Comparison of ENCODE assay signal across 10 mouse cellular contexts in the genomic region with DNA sequence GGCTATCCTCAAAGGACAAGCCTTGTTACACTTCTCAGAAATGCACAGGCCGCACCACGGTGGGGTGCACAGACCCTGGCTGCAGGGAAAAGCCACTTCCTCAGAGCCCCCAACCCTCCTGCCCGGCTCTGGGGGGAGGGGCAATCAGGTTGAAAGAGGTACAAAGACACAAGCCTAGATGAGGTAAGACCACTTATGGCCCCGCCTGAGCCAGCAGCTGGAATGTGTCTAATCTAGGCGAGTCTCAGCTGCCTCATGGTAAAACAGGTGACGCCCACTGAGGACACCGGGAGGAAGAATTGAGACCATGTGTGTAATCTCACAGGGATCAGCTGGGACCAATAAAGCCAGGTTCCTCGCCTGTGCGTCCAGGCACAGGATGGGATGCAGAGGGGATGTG. TPM values are rescaled to one million over a fixed set of nuclear protein-coding genes. Genes with fewer than 3 reads are reported as not detected.
DNase-seq lines count a peak whose midpoint lies in the region; ATAC-seq and TF ChIP-seq lines count a peak whose summit lies in the region.
"Had no signal": no experiment of that assay in that cellular context is flagged by ENCODE, and none has a peak within 500 bp of the region (broad histone marks: within the 10 kb centered on the region; RNA-seq: fewer than 3 reads in every experiment).

No protein-coding gene starts in this region.

- no peaks in the 10 kb centered on the region; the same call in 1 of the 2 replicates for H3K27me3 ChIP-seq in hindbrain, embryonic 10.5 days (ENCODE audit: insufficient read depth, poor library complexity, severe bottlenecking)
- no peaks in the 10 kb centered on the region for H3K27me3 ChIP-seq in hindbrain, embryonic 16.5 days (replicated peaks; ENCODE audit: control insufficient read depth, insufficient read depth, low read length)
- H3K27me3 ChIP-seq in midbrain, postnatal 0 days (ENCODE audit: insufficient read depth, low read length), result no peaks in the 10 kb centered on the region
- H3K27me3 ChIP-seq in midbrain, embryonic 15.5 days (replicated peaks), result no peaks in the 10 kb centered on the region
- H3K27me3 ChIP-seq in limb, embryonic 11.5 days (ENCODE audit: control insufficient read depth, insufficient read depth, low read length), result no peaks in the 10 kb centered on the region
- H3K27me3 ChIP-seq: neural tube, embryonic 12.5 days had no signal

- WGBS in hindbrain, embryonic 10.5 days, result 59% methylated on average over 9 of the region's 9 CpGs
- WGBS in hindbrain, embryonic 16.5 days, result 58% methylated on average over 9 of the region's 9 CpGs
- WGBS in midbrain, postnatal 0 days, result 75% methylated on average over 9 of the region's 9 CpGs
- 64% methylated on average over 9 of the region's 9 CpGs for WGBS in midbrain, embryonic 15.5 days
- WGBS in limb, embryonic 11.5 days, result 11% methylated on average over 9 of the region's 9 CpGs

- no peaks in the 10 kb centered on the region for H3K36me3 ChIP-seq in hindbrain, embryonic 10.5 days
- no peaks in the 10 kb centered on the region for H3K36me3 ChIP-seq in hindbrain, embryonic 16.5 days (ENCODE audit: control insufficient read depth, insufficient read depth, low read length)
- H3K36me3 ChIP-seq in midbrain, postnatal 0 days (ENCODE audit: insufficient read depth, low read length), result no peaks in the 10 kb centered on the region
- H3K36me3 ChIP-seq in midbrain, embryonic 15.5 days (replicated peaks), result no peaks in the 10 kb centered on the region
- no peaks in the 10 kb centered on the region for H3K36me3 ChIP-seq in limb, embryonic 11.5 days (ENCODE audit: control insufficient read depth, insufficient read depth, low read length)
- H3K36me3 ChIP-seq: neural tube, embryonic 12.5 days had no signal

- peaks cover 70% of the 10 kb centered on the region for H3K4me1 ChIP-seq in hindbrain, embryonic 10.5 days (replicated peaks)
- peaks cover 25% of the 10 kb centered on the region for H3K4me1 ChIP-seq in hindbrain, embryonic 16.5 days (ENCODE audit: control insufficient read depth, insufficient read depth, low read depth, low read length)
- 0 out of 2 replicates have a peak, but pooled peaks cover 12% of the 10 kb centered on the region for H3K4me1 ChIP-seq in midbrain, postnatal 0 days (ENCODE audit: insufficient read depth, low read length)
- H3K4me1 ChIP-seq in midbrain, embryonic 15.5 days, result peaks cover 22% of the 10 kb centered on the region
- peaks cover 60% of the 10 kb centered on the region for H3K4me1 ChIP-seq in limb, embryonic 11.5 days (ENCODE audit: control insufficient read depth, insufficient read depth, low read length)

- no peak overlapping the region for H3K4me2 ChIP-seq in hindbrain, embryonic 16.5 days (ENCODE audit: low read length)
- no peak overlapping the region for H3K4me2 ChIP-seq in midbrain, postnatal 0 days (ENCODE audit: low read depth, low read length, poor library complexity, severe bottlenecking)
- no peak overlapping the region for H3K4me2 ChIP-seq in midbrain, embryonic 15.5 days
- H3K4me2 ChIP-seq in limb, embryonic 11.5 days (ENCODE audit: low read depth, severe bottlenecking), result no peak overlapping the region
- H3K4me2 ChIP-seq: neural tube, embryonic 12.5 days had no signal

- peak overlapping the region; percentile 56 for H3K27ac ChIP-seq in hindbrain, embryonic 10.5 days
- no peak overlapping the region for H3K27ac ChIP-seq in hindbrain, embryonic 16.5 days (ENCODE audit: low read depth, low read length)
- no peak overlapping the region for H3K27ac ChIP-seq in midbrain, postnatal 0 days (ENCODE audit: low read depth, low read length)
- H3K27ac ChIP-seq in midbrain, embryonic 15.5 days, result no peak overlapping the region
- H3K27ac ChIP-seq in limb, embryonic 11.5 days (replicated peaks; ENCODE audit: low read depth, low read length), result no peak overlapping the region
- H3K27ac ChIP-seq: macrophage; neural tube, embryonic 12.5 days had no signal

- H3K9me3 ChIP-seq in hindbrain, embryonic 10.5 days, result no peaks in the 10 kb centered on the region
- no peaks in the 10 kb centered on the region for H3K9me3 ChIP-seq in hindbrain, embryonic 16.5 days (ENCODE audit: control insufficient read depth, low read length)
- no peaks in the 10 kb centered on the region for H3K9me3 ChIP-seq in midbrain, postnatal 0 days (ENCODE audit: low read length)
- no peaks in the 10 kb centered on the region for H3K9me3 ChIP-seq in midbrain, embryonic 15.5 days
- no peaks in the 10 kb centered on the region for H3K9me3 ChIP-seq in limb, embryonic 11.5 days (ENCODE audit: control insufficient read depth, low read length)
- H3K9me3 ChIP-seq: neural tube, embryonic 12.5 days had no signal

- DNase-seq in hindbrain, embryonic 10.5 days (ENCODE audit: low spot score), result no peak
- DNase-seq in midbrain, postnatal 0 days (ENCODE audit: low spot score), result no peak
- peak; percentile 74 for DNase-seq in limb, embryonic 11.5 days (ENCODE audit: low spot score)
- DNase-seq in testis, postnatal 14 days (ENCODE audit: low spot score), result no peak
- no peak for DNase-seq in cerebellum, postnatal 14 days
- DNase-seq: thymus, postnatal 14 days had no signal

- no peak for TF ChIP-seq CTCF in midbrain, postnatal 0 days (IDR thresholded peaks at IDR 0.05)

- ATAC-seq in hindbrain, embryonic 16.5 days, result no peak
- ATAC-seq in midbrain, postnatal 0 days (ENCODE audit: low FRiP score), result 0 out of 2 replicates have a peak, but pooled peaks have one; percentile 14
- no peak for ATAC-seq in midbrain, embryonic 15.5 days (replicated peaks)
- peak; percentile 52; the same call in 1 of the 2 replicates for ATAC-seq in limb, embryonic 11.5 days (ENCODE audit: insufficient number of reproducible peaks, low FRiP score, low TSS enrichment, low read depth)

- H3K4me3 ChIP-seq in hindbrain, embryonic 10.5 days, result no peak overlapping the region
- no peak overlapping the region for H3K4me3 ChIP-seq in hindbrain, embryonic 16.5 days (ENCODE audit: low read length)
- H3K4me3 ChIP-seq in midbrain, postnatal 0 days (ENCODE audit: low read depth, low read length), result no peak overlapping the region
- H3K4me3 ChIP-seq in midbrain, embryonic 15.5 days, result no peak overlapping the region
- no peak overlapping the region for H3K4me3 ChIP-seq in limb, embryonic 11.5 days (ENCODE audit: low read depth, low read length)
- H3K4me3 ChIP-seq: neural tube, embryonic 12.5 days had no signal

- H3K9ac ChIP-seq in hindbrain, embryonic 16.5 days (ENCODE audit: low read depth, low read length), result no peak overlapping the region
- H3K9ac ChIP-seq in midbrain, postnatal 0 days (replicated peaks; ENCODE audit: low read length, poor library complexity, severe bottlenecking), result no peak overlapping the region
- no peak overlapping the region for H3K9ac ChIP-seq in midbrain, embryonic 15.5 days
- H3K9ac ChIP-seq in limb, embryonic 11.5 days (ENCODE audit: low read length), result no peak overlapping the region
- H3K9ac ChIP-seq: neural tube, embryonic 12.5 days had no signal

RNA-seq across cellular contexts. Expression of a gene that starts 25.2 kb away (rescaled TPM):
- 3.2 and 3.7 TPM in 2 replicates for polyA plus RNA-seq in hindbrain, embryonic 10.5 days (2016; fragmentation: Nextera tagmentation; extraction: Ambion mirVana)
- 2.6 and 3.8 TPM in 2 replicates for polyA plus RNA-seq in hindbrain, embryonic 16.5 days (2015; fragmentation: Nextera tagmentation; extraction: Ambion mirVana)
- total RNA-seq in midbrain, postnatal 0 days (2014; rRNA removed), result 18.1 and 21.9 TPM in 2 replicates
- 5.2 and 5.8 TPM in 2 replicates for polyA plus RNA-seq in midbrain, postnatal 0 days (2015; fragmentation: Nextera tagmentation; extraction: Ambion mirVana)
- polyA plus RNA-seq in midbrain, embryonic 15.5 days (2015; fragmentation: Nextera tagmentation; extraction: Ambion mirVana), result 6.3 and 6.7 TPM in 2 replicates
- polyA plus RNA-seq in limb, embryonic 11.5 days (2014; fragmentation: Nextera tagmentation; extraction: Ambion mirVana), result 6.4 and 6.5 TPM in 2 replicates

Comparison
In these comparisons a context has a peak if more than half of its experiments do, and no peak if none do; other contexts are left out.
1. ATAC-seq: peak in midbrain, postnatal 0 days (single experiment) and limb, embryonic 11.5 days (single experiment); none in hindbrain, embryonic 16.5 days (single experiment) and midbrain, embryonic 15.5 days (single experiment).